Mouse (Mus musculus) testis, adult 2 months (tissue): Measurements from ENCODE around the gene Gm10974. TPM values are rescaled to one million over a fixed set of nuclear protein-coding genes. Genes with fewer than 3 reads are reported as not detected.

Experiments
- H3K27ac ChIP-seq: fragments of 200-500 bp; 2 replicates; pipeline ENCODE4 v1.5.1; 2012; ENCODE audit warnings: low read depth, low read length; ENCODE audit not compliant: control insufficient read depth, insufficient read depth
- H3K27me3 ChIP-seq: fragments of 200-500 bp; 2 replicates; pipeline ENCODE4 v1.6.1; 2012; ENCODE audit warnings: mild to moderate bottlenecking, low read length, moderate library complexity; ENCODE audit not compliant: control insufficient read depth, insufficient read depth
- H3K36me3 ChIP-seq: fragments of 200-500 bp; 2 replicates; pipeline ENCODE4 v1.6.1; 2012; ENCODE audit warnings: mild to moderate bottlenecking, low read length; ENCODE audit not compliant: control insufficient read depth, insufficient read depth
- H3K4me1 ChIP-seq: fragments of 200-500 bp; 2 replicates; pipeline ENCODE4 v1.6.1; 2012; ENCODE audit warnings: low read length; ENCODE audit not compliant: control insufficient read depth, insufficient read depth
- H3K4me3 ChIP-seq: fragments of 200-500 bp; 2 replicates; pipeline ENCODE4 v1.5.1; 2012; ENCODE audit warnings: low read depth, mild to moderate bottlenecking, low read length, moderate library complexity, mixed read lengths; ENCODE audit not compliant: control insufficient read depth
- CTCF ChIP-seq: fragments of 200-500 bp; IDR thresholded peaks from 2 replicates; pipeline ENCODE4 v1.5.1; 2012; ENCODE audit warnings: low read depth, mild to moderate bottlenecking, inconsistent platforms, low read length, moderate library complexity; ENCODE audit not compliant: control insufficient read depth, insufficient read depth, insufficient replicate concordance
- POLR2A ChIP-seq: fragments of 200-500 bp; IDR thresholded peaks from 2 replicates; pipeline ENCODE4 v1.6.1; 2012; ENCODE audit warnings: low read depth, mild to moderate bottlenecking, inconsistent platforms, low read length, moderate library complexity; ENCODE audit not compliant: control insufficient read depth
- polyA plus RNA-seq: library from polyadenylated mRNA; depleted of rRNA; stranded (reverse); fragments of >200 nt; gene quantifications from 2 replicates; pipeline ENCODE4 v1.2.3, GENCODE M21; 2012; rRNA removed

The Gm10974 gene
- not detected in 2 replicates for polyA plus RNA-seq

GRCm38 (mm10) chr7:66365904-66366303 lies at the start of gene Gm10974:
Gm10974 (plus strand) TSS chr7:66365905.
- H3K4me1 ChIP-seq, result no peaks in the 10 kb centered on the region
- H3K36me3 ChIP-seq, result no peaks in the 10 kb centered on the region
- no peak within 1 kb of the TSS for H3K27ac ChIP-seq
- H3K4me3 ChIP-seq, result no peak within 1 kb of the TSS
- no peaks in the 10 kb centered on the region for H3K27me3 ChIP-seq
- TF ChIP-seq CTCF (no peak), POLR2A (no peak)

GRCm38 (mm10) chr7:66318147-66318546 lies 47.6 kb upstream of the Gm10974 start:
- H3K4me3 ChIP-seq, result no peak overlapping the region
- TF ChIP-seq CTCF (no peak), POLR2A (no peak)

DNA sequence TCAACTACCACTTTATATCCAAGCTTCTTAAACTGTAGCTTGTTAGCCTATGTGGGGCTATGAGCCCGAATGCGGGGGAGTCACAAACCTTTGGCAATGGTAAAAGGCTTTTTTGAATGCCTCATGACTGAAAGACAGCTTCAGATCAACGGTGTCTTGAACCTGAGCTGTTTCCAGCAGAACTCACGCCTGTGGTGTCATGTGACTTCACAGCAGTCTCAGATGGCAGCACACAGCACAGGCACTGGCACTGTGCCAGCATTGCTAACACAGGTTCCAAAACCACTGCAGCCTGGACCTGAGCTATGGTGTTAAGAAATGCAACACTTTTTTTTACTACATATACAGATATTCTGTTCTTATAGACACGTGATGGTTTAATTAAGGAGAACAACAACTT lies 44.7 kb upstream of the Gm10974 start:
- H3K36me3 ChIP-seq, result no peaks in the 10 kb centered on the region
- no peak for TF ChIP-seq CTCF
- TF ChIP-seq POLR2A, result no peak
- H3K4me1 ChIP-seq, result no peaks in the 10 kb centered on the region
- no peak overlapping the region for H3K27ac ChIP-seq
- no peak overlapping the region for H3K4me3 ChIP-seq
- H3K27me3 ChIP-seq, result no peaks in the 10 kb centered on the region

More at GRCm38 (mm10) chr7:66318147-66318546, 47.6 kb upstream of the Gm10974 start:
- Histone ChIP-seq H3K4me1 (no peaks in the 10 kb centered on the region), H3K27ac (no peak overlapping the region), H3K36me3 (no peaks in the 10 kb centered on the region), H3K27me3 (no peaks in the 10 kb centered on the region)

DNA sequence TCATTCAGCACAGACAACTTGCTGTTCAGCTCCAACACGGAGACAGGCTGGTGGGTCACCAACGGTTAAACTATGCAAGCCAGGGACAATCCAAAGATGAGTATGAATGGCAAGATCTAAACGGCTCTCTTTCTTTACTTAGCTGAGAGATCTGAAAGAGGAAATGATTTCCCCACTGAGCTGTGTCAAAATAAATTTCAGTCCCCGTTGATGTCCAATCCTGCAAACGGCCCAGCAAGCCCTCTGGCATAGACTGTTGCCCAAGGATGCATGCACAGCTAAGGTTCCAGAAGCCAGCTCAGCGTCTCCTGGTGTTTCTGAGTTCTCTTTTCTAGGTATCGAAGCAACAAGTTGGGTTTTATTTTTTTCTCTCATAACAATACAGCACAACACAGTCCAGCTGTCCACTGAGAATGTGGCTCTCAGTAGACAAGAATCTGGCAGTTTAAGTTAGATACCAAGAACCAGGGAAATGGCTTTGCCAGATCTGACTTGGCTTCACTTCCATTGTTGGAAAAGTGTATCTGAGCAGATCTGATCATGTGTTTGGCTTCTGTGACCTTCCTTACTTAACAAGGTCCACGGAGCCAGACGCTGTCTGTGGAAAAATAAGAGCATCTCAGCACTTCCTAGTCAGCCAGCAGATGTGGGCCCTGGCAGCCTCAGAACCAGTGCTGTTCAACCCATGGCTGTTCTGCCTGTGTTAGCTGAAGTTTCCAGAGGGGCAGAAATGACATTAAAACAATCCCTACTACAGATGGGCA lies 42.3 kb upstream of the Gm10974 start:
- no peak overlapping the region for H3K27ac ChIP-seq
- H3K27me3 ChIP-seq, result no peaks in the 10 kb centered on the region
- TF ChIP-seq CTCF, result no peak
- no peak for TF ChIP-seq POLR2A
- H3K4me3 ChIP-seq, result no peak overlapping the region
- no peaks in the 10 kb centered on the region for H3K36me3 ChIP-seq
- no peaks in the 10 kb centered on the region for H3K4me1 ChIP-seq

DNA sequence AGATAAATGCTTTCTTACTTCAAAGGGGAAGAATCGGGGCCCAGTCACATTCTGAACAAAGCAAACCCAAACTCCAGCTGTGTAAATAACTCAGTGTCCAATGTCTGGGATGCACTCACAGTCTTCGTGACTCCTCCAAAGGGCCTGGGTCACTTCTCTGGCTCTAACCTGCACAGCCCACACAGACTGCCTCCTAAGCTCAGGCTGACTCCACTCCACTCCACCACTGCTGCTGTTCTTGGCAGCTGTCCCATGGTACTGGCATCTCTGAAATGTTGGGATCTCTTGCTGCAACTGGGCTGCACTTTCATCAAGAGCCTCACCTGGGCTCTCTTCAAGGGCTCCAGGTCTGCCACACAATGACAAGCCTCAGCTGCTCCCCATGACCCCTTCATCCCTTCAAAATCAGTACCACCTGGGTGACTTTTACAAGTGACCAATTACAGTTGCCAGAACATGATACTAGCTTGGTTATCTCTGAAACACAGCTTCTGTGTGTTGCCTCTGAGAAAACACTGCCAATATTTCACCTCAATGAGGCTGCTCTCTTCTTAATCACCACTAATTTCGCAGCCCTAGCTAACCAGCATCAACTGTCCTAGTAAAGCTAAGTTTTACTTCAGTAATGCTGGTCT lies 40.2 kb upstream of the Gm10974 start:
- H3K27ac ChIP-seq, result no peak overlapping the region
- no peaks in the 10 kb centered on the region for H3K36me3 ChIP-seq
- no peaks in the 10 kb centered on the region for H3K27me3 ChIP-seq
- no peak overlapping the region for H3K4me3 ChIP-seq
- no peaks in the 10 kb centered on the region for H3K4me1 ChIP-seq
- TF ChIP-seq POLR2A (no peak), CTCF (no peak)

DNA sequence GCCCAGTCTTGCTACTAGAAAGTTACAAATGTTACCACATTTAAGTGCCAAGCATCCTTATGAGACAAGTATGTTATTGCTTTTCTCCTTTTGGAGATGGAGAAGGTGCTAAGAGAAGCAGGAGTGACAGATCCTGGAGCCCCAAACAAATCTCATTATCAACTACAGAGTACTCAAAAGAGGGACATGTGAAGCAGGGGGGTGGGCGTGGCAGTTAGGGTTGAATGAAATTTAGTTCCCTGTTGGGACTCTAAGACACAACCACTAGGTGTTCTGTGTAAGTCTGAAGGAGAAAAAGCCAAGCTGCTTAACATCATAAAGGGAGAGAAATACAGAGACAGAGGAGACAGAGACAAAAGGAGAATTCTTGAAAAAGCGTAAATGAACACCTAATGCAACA lies 38.2 kb upstream of the Gm10974 start:
- no peak overlapping the region for H3K4me3 ChIP-seq
- TF ChIP-seq CTCF (no peak), POLR2A (no peak)
- H3K27ac ChIP-seq, result no peak overlapping the region
- H3K4me1 ChIP-seq, result no peaks in the 10 kb centered on the region
- H3K36me3 ChIP-seq, result no peaks in the 10 kb centered on the region
- H3K27me3 ChIP-seq, result no peaks in the 10 kb centered on the region

GRCm38 (mm10) chr7:66330610-66331009 lies 35.1 kb upstream of the Gm10974 start:
- H3K27ac ChIP-seq, result no peak overlapping the region
- H3K27me3 ChIP-seq, result no peaks in the 10 kb centered on the region
- H3K36me3 ChIP-seq, result no peaks in the 10 kb centered on the region
- peaks cover 4% of the 10 kb centered on the region for H3K4me1 ChIP-seq
- no peak overlapping the region for H3K4me3 ChIP-seq
- no peak for TF ChIP-seq POLR2A
- TF ChIP-seq CTCF, result no peak
